Mouse (Mus musculus) urinary bladder, adult 18-20 months (tissue): ENCODE results near the gene Cyp2j8.
A peak's percentile ranks its signal among the peaks of the same experiment; 100 is the strongest.
"Not testable (repeated sequence)": the region's sequence is repeated elsewhere in the genome, so short reads cannot be mapped to it uniquely, and the experiment has no call there.

ENCODE experiments used
- DNase-seq, 2 experiments: peaks; one replicate each; pipeline ENCODE4 v3.0.0; 2022; ENCODE audit warnings: low spot score in 2 of 2, mixed read lengths in 2 of 2

Gene Cyp2j8

GRCm38 (mm10) chr4:96507286-96507685 lies at the start of gene Cyp2j8:
TSS of gene Cyp2j8 (minus strand) at chr4:96507386.
- DNase-seq, result no peak

GRCm38 (mm10) chr4:96553133-96553819 lies 46.1 kb upstream of the Cyp2j8 start, which contains the start of gene Cyp2j6:
TSS of gene Cyp2j6 (minus strand) at chr4:96553661.
- peak; percentile 33 to 41 for DNase-seq

GRCm38 (mm10) chr4:96551619-96552018 lies 44.4 kb upstream of the Cyp2j8 start:
- DNase-seq, result no peak

- DNase-seq, result no peak
Observed at GRCm38 (mm10) chr4:96545976-96546375, 38.8 kb upstream of the Cyp2j8 start.

GRCm38 (mm10) chr4:96525772-96526171 lies 18.6 kb upstream of the Cyp2j8 start:
- DNase-seq, result no peak

- no peak for DNase-seq
Observed at GRCm38 (mm10) chr4:96522256-96522655, 15.1 kb upstream of the Cyp2j8 start.

GRCm38 (mm10) chr4:96510083-96510482 lies 2.9 kb upstream of the Cyp2j8 start:
- DNase-seq, result no peak

- DNase-seq, result not testable (repeated sequence)
Observed at GRCm38 (mm10) chr4:96463311-96464060, 43.7 kb downstream of the Cyp2j8 start.
